Mouse (Mus musculus): ENCODE measurements around the gene Tle3. TPM values are rescaled to one million over a fixed set of nuclear protein-coding genes. Genes with fewer than 3 reads are reported as not detected.

Gene Tle3
- total RNA-seq, 1 experiment: 57.0 TPM

- H3K9ac ChIP-seq (ENCODE audit: insufficient read depth, low read depth, low read length, poor library complexity, severe bottlenecking): no peak overlapping the region
- TF ChIP-seq MAFK (IDR thresholded peaks at IDR 0.05; ENCODE audit: insufficient read depth, low read depth, low read length) (no peak), CHD2 (IDR thresholded peaks at IDR 0.05; ENCODE audit: low read depth, low read length) (no peak), HCFC1 (IDR thresholded peaks at IDR 0.05; ENCODE audit: borderline replicate concordance, insufficient read depth, low read length) (no peak), ZNF384 (IDR thresholded peaks at IDR 0.05; ENCODE audit: low read depth, low read length) (no peak), ZC3H11A (IDR thresholded peaks at IDR 0.05; ENCODE audit: borderline replicate concordance, low read depth, low read length) (no peak)
- H3K36me3 ChIP-seq (ENCODE audit: control insufficient read depth, insufficient read depth, low read length, poor library complexity, severe bottlenecking): no peaks in the 10 kb centered on the region
- no peak overlapping the region for H3K27ac ChIP-seq (ENCODE audit: insufficient read depth, low read depth, low read length, poor library complexity, severe bottlenecking)
- H3K4me3 ChIP-seq (ENCODE audit: insufficient read depth in 1 of 2, low read depth in 1 of 2, low read length in 2 of 2, poor library complexity in 1 of 2, severe bottlenecking in 1 of 2): no peak overlapping the region
- no peaks in the 10 kb centered on the region for H3K9me3 ChIP-seq (ENCODE audit: control insufficient read depth, insufficient read depth, low read depth, low read length)
- H3K4me1 ChIP-seq (ENCODE audit: control insufficient read depth in 2 of 2, insufficient read depth in 2 of 2, low read length in 2 of 2, poor library complexity in 1 of 2): peaks cover 1 to 11% of the 10 kb centered on the region in 2 experiments; a peak in 2 of 4 replicates
- DNase-seq (ENCODE audit: low read depth, low spot score): no peak
- in situ Hi-C loops (cut with MboI; ENCODE audit: low sequenced_read_pairs in 2 of 2, unreplicated experiment in 2 of 2): no loop called here
Measured at GRCm38 (mm10) chr9:61445151-61445550, 73.0 kb downstream of the Tle3 start.

- Histone ChIP-seq H3K4me3 (ENCODE audit: insufficient read depth in 1 of 2, low read depth in 1 of 2, low read length in 2 of 2, poor library complexity in 1 of 2, severe bottlenecking in 1 of 2) (no peak overlapping the region), H3K27ac (ENCODE audit: insufficient read depth, low read depth, low read length, poor library complexity, severe bottlenecking) (no peak overlapping the region), H3K4me1 (ENCODE audit: control insufficient read depth in 2 of 2, insufficient read depth in 2 of 2, low read length in 2 of 2, poor library complexity in 1 of 2) (peaks cover 0 to 11% of the 10 kb centered on the region in 2 experiments; a peak in 2 of 4 replicates), H3K9me3 (ENCODE audit: control insufficient read depth, insufficient read depth, low read depth, low read length) (no peaks in the 10 kb centered on the region), H3K36me3 (ENCODE audit: control insufficient read depth, insufficient read depth, low read length, poor library complexity, severe bottlenecking) (no peaks in the 10 kb centered on the region), H3K9ac (ENCODE audit: insufficient read depth, low read depth, low read length, poor library complexity, severe bottlenecking) (no peak overlapping the region)
- no peak for TF ChIP-seq ZC3H11A (IDR thresholded peaks at IDR 0.05; ENCODE audit: borderline replicate concordance, low read depth, low read length)
- no peak for TF ChIP-seq MAFK (IDR thresholded peaks at IDR 0.05; ENCODE audit: insufficient read depth, low read depth, low read length)
- no peak for TF ChIP-seq ZNF384 (IDR thresholded peaks at IDR 0.05; ENCODE audit: low read depth, low read length)
- TF ChIP-seq CHD2 (IDR thresholded peaks at IDR 0.05; ENCODE audit: low read depth, low read length): no peak
- TF ChIP-seq HCFC1 (IDR thresholded peaks at IDR 0.05; ENCODE audit: borderline replicate concordance, insufficient read depth, low read length): no peak
- in situ Hi-C loops (cut with MboI; ENCODE audit: low sequenced_read_pairs in 2 of 2, unreplicated experiment in 2 of 2): no loop called here
- DNase-seq (ENCODE audit: low read depth, low spot score): peak; percentile 41
Measured at GRCm38 (mm10) chr9:61445711-61446222, 73.6 kb downstream of the Tle3 start.

GRCm38 (mm10) chr9:61446965-61447364, 74.8 kb downstream of the Tle3 start:
- Histone ChIP-seq H3K9ac (ENCODE audit: insufficient read depth, low read depth, low read length, poor library complexity, severe bottlenecking) (no peak overlapping the region), H3K4me3 (ENCODE audit: insufficient read depth in 1 of 2, low read depth in 1 of 2, low read length in 2 of 2, poor library complexity in 1 of 2, severe bottlenecking in 1 of 2) (no peak overlapping the region), H3K27ac (ENCODE audit: insufficient read depth, low read depth, low read length, poor library complexity, severe bottlenecking) (no peak overlapping the region), H3K36me3 (ENCODE audit: control insufficient read depth, insufficient read depth, low read length, poor library complexity, severe bottlenecking) (no peaks in the 10 kb centered on the region), H3K4me1 (ENCODE audit: control insufficient read depth in 2 of 2, insufficient read depth in 2 of 2, low read length in 2 of 2, poor library complexity in 1 of 2) (peaks cover 0 to 11% of the 10 kb centered on the region in 2 experiments; a peak in 2 of 4 replicates), H3K9me3 (ENCODE audit: control insufficient read depth, insufficient read depth, low read depth, low read length) (no peaks in the 10 kb centered on the region)
- in situ Hi-C loops (cut with MboI; ENCODE audit: low sequenced_read_pairs in 2 of 2, unreplicated experiment in 2 of 2): no loop called here
- no peak for TF ChIP-seq ZNF384 (IDR thresholded peaks at IDR 0.05; ENCODE audit: low read depth, low read length)
- TF ChIP-seq HCFC1 (IDR thresholded peaks at IDR 0.05; ENCODE audit: borderline replicate concordance, insufficient read depth, low read length): no peak
- no peak for TF ChIP-seq ZC3H11A (IDR thresholded peaks at IDR 0.05; ENCODE audit: borderline replicate concordance, low read depth, low read length)
- TF ChIP-seq MAFK (IDR thresholded peaks at IDR 0.05; ENCODE audit: insufficient read depth, low read depth, low read length): no peak
- no peak for TF ChIP-seq CHD2 (IDR thresholded peaks at IDR 0.05; ENCODE audit: low read depth, low read length)
- no peak for DNase-seq (ENCODE audit: low read depth, low spot score)

GRCm38 (mm10) chr9:61449363-61449904, 77.3 kb downstream of the Tle3 start:
- Histone ChIP-seq H3K27ac (ENCODE audit: insufficient read depth, low read depth, low read length, poor library complexity, severe bottlenecking) (no peak overlapping the region), H3K4me3 (ENCODE audit: insufficient read depth in 1 of 2, low read depth in 1 of 2, low read length in 2 of 2, poor library complexity in 1 of 2, severe bottlenecking in 1 of 2) (no peak overlapping the region), H3K9ac (ENCODE audit: insufficient read depth, low read depth, low read length, poor library complexity, severe bottlenecking) (no peak overlapping the region), H3K36me3 (ENCODE audit: control insufficient read depth, insufficient read depth, low read length, poor library complexity, severe bottlenecking) (no peaks in the 10 kb centered on the region), H3K9me3 (ENCODE audit: control insufficient read depth, insufficient read depth, low read depth, low read length) (no peaks in the 10 kb centered on the region), H3K4me1 (ENCODE audit: control insufficient read depth in 2 of 2, insufficient read depth in 2 of 2, low read length in 2 of 2, poor library complexity in 1 of 2) (peaks cover 0 to 3% of the 10 kb centered on the region in 2 experiments; a peak in 1 of 4 replicates)
- TF ChIP-seq MAFK (IDR thresholded peaks at IDR 0.05; ENCODE audit: insufficient read depth, low read depth, low read length): no peak
- TF ChIP-seq CHD2 (IDR thresholded peaks at IDR 0.05; ENCODE audit: low read depth, low read length): no peak
- no peak for TF ChIP-seq ZC3H11A (IDR thresholded peaks at IDR 0.05; ENCODE audit: borderline replicate concordance, low read depth, low read length)
- TF ChIP-seq HCFC1 (IDR thresholded peaks at IDR 0.05; ENCODE audit: borderline replicate concordance, insufficient read depth, low read length): no peak
- TF ChIP-seq ZNF384 (IDR thresholded peaks at IDR 0.05; ENCODE audit: low read depth, low read length): no peak
- in situ Hi-C loops (cut with MboI; ENCODE audit: low sequenced_read_pairs in 2 of 2, unreplicated experiment in 2 of 2): no loop called here
- DNase-seq (ENCODE audit: low read depth, low spot score): no peak

All from ES-E14 (cell line).